Mouse (Mus musculus) midbrain, embryonic 12.5 days (tissue): ENCODE measurements at regions not wholly inside any gene's neighbourhood (a gene's known extent, or its start where the extent isn't known, plus 50 kb on each side); places are given as distances from the start of the nearest gene placed in this dataset.
A peak's percentile ranks its signal among the peaks of the same experiment; 100 is the strongest.

ENCODE experiments used
- ATAC-seq: fragments of 200-750 bp; cut with Nextera tagmentation; 2 replicates; pipeline ENCODE4 v1.8.0; 2017; ENCODE audit warnings: low read depth, moderate TSS enrichment, moderate library complexity; ENCODE audit not compliant: low FRiP score
- H3K27ac ChIP-seq: fragments of 300-500 bp; sonication (generic); replicated peaks from 2 replicates; pipeline ENCODE4 v1.5.1; 2016; ENCODE audit warnings: mild to moderate bottlenecking
- H3K27me3 ChIP-seq: fragments of 300-500 bp; sonication (generic); 2 replicates; pipeline ENCODE4 v1.6.1; 2016; ENCODE audit warnings: mild to moderate bottlenecking
- H3K36me3 ChIP-seq: fragments of 300-500 bp; sonication (generic); 2 replicates; pipeline ENCODE4 v1.6.1; 2016
- H3K4me1 ChIP-seq: fragments of 300-500 bp; sonication (generic); 2 replicates; pipeline ENCODE4 v1.6.1; 2016
- H3K4me2 ChIP-seq: fragments of 300-500 bp; sonication (generic); replicated peaks from 2 replicates; pipeline ENCODE4 v1.6.1; 2016; ENCODE audit warnings: mild to moderate bottlenecking, moderate library complexity
- H3K4me3 ChIP-seq: fragments of 300-500 bp; sonication (generic); 2 replicates; pipeline ENCODE4 v1.5.1; 2016; ENCODE audit warnings: mild to moderate bottlenecking
- H3K9ac ChIP-seq: fragments of 300-500 bp; sonication (generic); replicated peaks from 2 replicates; pipeline ENCODE4 v1.6.1; 2016; ENCODE audit warnings: mild to moderate bottlenecking, moderate library complexity
- H3K9me3 ChIP-seq: fragments of 300-500 bp; sonication (generic); 2 replicates; pipeline ENCODE4 v1.6.1; 2016; ENCODE audit warnings: mild to moderate bottlenecking
- WGBS: fragments of 180-500 bp; shearing (Covaris S2); methylation state at CpG from one replicate; pipeline ENCODE4 v1.1.7; 2016; 5-methylcytosine and 5-hydroxymethylcytosine counted together

DNA sequence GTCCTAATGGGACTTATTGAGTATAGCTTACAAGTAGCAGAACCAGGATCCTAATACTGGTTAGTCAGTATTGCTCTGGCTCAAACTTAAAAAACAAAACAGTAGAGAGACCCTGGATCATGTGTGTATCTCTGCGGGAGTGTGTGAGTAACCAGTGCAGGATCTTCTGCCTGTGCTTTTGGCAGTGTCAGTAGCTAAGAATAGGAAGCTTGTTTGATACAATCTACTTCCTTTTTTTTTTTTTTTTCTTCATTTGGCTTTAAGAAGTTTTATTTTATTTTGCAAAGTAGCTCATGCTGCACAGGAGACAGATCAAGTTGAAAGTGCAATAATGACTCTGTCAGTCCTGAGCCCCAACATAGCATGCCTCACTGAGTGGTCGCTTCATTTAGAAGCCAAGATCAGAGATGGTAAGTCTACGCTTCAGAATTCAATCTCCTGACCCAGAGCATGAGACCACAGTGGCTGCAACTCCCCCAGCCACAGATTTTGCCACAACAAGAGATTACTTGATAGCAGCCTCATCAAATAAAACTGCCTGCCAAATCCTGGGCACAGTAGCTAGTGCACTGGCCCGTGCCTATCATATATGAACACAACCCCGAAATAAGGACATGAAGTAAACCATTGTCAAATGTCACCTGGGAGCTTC lies 306.4 kb upstream of the Pitrm1 start:
- H3K9me3 ChIP-seq: no peaks in the 10 kb centered on the region
- ATAC-seq: no peak
- no peaks in the 10 kb centered on the region for H3K4me1 ChIP-seq
- H3K4me3 ChIP-seq: no peak overlapping the region
- H3K4me2 ChIP-seq: no peak overlapping the region
- H3K36me3 ChIP-seq: no peaks in the 10 kb centered on the region
- no peak overlapping the region for H3K27ac ChIP-seq
- H3K9ac ChIP-seq: no peak overlapping the region
- WGBS: 85% methylated on average over 5 of the region's 5 CpGs
- H3K27me3 ChIP-seq: 0 out of 2 replicates have a peak, but pooled peaks cover 2% of the 10 kb centered on the region

DNA sequence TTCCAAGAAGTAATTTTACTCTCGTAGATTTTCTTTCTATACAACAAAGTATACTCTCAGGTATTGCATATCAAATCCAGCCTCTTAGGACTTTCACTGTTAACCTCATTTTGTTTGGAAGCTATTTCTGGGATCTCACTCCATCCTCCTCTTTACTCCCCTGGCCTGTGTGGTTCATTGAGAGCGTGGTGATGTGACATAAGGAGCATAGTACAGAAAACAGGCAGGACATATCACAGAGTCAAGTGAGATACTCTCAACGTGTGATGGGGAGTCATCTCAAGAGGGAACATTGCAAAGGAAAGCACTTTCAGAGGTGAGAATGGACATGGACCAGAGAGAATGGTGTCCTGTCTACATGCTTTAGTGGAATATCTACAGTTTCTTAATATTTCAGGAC lies 297.8 kb upstream of the Pitrm1 start:
- Histone ChIP-seq H3K9ac (no peak overlapping the region), H3K4me3 (no peak overlapping the region), H3K36me3 (no peaks in the 10 kb centered on the region), H3K27ac (no peak overlapping the region), H3K4me2 (no peak overlapping the region), H3K4me1 (peaks cover 12% of the 10 kb centered on the region), H3K9me3 (no peaks in the 10 kb centered on the region), H3K27me3 (no peaks in the 10 kb centered on the region)
- no peak for ATAC-seq
- 87% methylated on average over 3 of the region's 3 CpGs for WGBS

DNA sequence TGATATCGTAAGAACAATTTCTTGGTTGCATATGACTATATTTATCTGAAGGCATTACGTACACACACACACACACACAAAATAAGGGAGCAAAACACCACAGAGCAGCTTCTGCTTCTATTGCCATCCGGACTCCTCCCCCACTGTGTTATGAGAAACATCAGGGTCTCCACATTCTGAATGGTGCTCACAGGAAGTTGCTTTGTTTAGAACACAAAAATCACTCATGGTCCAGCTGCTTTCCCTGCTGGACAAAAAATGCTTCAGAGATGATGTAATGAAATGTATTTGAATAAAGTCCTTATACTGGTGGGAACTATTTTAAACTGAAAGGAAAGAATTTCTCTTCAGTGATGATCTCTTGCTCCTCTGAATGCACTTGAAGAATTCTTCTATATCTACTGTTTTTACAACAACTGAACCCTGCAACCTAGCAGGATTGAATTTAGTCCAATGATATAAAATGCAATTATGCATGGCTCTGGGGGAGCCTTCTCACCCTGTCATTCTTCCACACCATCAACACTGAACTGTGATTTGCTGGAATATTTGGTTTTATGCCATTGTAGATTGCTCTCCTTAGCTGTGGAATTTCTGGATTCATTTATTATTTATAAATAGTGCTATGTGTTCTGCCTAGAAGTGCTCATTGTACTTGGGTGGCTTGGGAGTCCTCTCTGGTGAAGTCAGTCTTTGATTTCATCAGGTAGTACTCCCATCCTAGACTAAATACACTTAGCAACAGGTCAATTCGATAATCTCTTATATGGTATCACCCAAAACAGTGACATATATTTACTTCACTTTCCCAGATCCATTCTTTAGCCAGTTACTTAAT lies 296.7 kb upstream of the Pitrm1 start:
- H3K27ac ChIP-seq: no peak overlapping the region
- H3K27me3 ChIP-seq: no peaks in the 10 kb centered on the region
- no peak overlapping the region for H3K4me2 ChIP-seq
- no peaks in the 10 kb centered on the region for H3K36me3 ChIP-seq
- ATAC-seq: peak; percentile 73
- WGBS: 68% methylated on average over 4 of the region's 4 CpGs
- no peaks in the 10 kb centered on the region for H3K9me3 ChIP-seq
- no peak overlapping the region for H3K9ac ChIP-seq
- peaks cover 12% of the 10 kb centered on the region for H3K4me1 ChIP-seq
- H3K4me3 ChIP-seq: no peak overlapping the region

DNA sequence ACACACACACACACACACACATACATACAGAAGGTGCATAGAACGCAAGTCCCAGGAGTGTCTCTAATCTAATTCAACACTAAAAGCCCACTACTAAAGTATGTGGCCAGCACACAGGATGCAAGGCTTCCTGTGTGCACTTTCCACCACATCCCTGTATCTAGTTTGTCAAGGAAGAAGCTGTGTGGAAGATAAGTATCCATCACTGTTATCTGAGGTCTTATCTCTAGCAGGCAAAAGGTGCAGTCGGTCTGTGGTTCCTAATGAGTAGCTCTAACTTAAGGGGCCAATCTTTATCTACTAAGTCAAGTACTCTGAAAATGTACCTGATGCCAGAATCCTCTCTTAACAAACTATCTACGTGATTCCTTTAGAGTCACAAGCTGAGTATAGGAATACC lies 295.8 kb upstream of the Pitrm1 start:
- H3K36me3 ChIP-seq: no peaks in the 10 kb centered on the region
- no peak overlapping the region for H3K27ac ChIP-seq
- 85% methylated on average over 3 of the region's 3 CpGs for WGBS
- no peaks in the 10 kb centered on the region for H3K9me3 ChIP-seq
- peaks cover 12% of the 10 kb centered on the region for H3K4me1 ChIP-seq
- no peak overlapping the region for H3K4me2 ChIP-seq
- no peak overlapping the region for H3K9ac ChIP-seq
- ATAC-seq: no peak
- H3K4me3 ChIP-seq: no peak overlapping the region
- no peaks in the 10 kb centered on the region for H3K27me3 ChIP-seq

DNA sequence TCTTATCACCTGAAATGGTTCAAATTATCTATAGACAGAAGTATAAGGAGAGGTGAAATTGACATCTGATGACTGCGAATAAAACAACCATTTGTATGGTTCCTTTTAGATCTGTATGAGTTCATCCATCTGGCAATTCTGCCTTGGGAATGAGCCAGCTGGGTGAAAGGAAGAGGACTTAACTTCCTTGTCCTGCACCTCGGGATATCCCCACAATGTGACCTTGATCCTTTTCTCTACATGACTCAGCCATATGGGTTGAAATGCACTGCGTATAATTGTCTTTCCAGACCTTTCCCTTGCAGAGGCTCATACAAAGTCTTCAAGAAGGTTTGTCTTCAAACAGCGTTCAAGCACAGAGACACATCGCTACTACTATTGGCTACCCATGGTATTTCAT lies 292.6 kb upstream of the Pitrm1 start:
- H3K9ac ChIP-seq: no peak overlapping the region

DNA sequence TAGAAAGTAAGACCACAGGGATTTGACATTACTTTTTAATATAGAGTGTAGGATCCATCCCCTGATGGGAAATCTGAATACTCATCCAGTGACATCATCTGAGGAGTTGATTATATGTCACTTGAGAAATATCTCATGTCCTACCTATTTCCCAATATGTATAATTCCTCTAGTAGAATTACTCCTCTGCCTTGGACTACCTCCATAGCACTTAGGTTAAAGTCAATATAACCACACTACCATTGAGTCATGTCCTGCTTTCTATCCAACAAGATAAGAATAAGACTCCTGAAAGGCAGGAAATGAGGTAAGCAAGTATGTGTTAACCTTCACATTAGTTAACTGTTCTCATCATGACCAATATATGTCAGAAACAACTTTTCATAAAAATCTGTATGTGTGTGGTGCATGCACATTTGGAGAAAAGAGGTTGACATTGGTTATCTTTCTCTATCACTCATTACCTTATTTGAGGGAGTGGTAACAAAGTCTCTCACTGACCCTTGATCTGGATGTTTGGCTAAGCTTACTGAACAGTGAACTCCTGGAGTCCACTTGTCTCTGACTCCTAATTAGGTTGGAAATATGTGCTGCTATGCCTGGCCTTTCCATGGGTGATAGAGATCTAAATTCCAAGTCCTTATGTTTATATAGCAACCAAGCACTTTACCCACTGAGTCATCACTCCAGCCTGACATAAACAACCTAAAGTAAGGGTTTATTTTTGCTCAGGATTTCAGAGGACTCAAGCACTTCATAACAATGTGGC lies 292.0 kb upstream of the Pitrm1 start:
- ATAC-seq: no peak
- H3K27ac ChIP-seq: no peak overlapping the region

More for the DNA sequence above, 292.6 kb upstream of the Pitrm1 start:
- Histone ChIP-seq H3K4me1 (peaks cover 12% of the 10 kb centered on the region), H3K9me3 (no peaks in the 10 kb centered on the region), H3K4me3 (no peak overlapping the region), H3K36me3 (no peaks in the 10 kb centered on the region), H3K27ac (no peak overlapping the region), H3K27me3 (no peaks in the 10 kb centered on the region), H3K4me2 (no peak overlapping the region)
- no peak for ATAC-seq
- 86% methylated on average over 5 of the region's 5 CpGs for WGBS

DNA sequence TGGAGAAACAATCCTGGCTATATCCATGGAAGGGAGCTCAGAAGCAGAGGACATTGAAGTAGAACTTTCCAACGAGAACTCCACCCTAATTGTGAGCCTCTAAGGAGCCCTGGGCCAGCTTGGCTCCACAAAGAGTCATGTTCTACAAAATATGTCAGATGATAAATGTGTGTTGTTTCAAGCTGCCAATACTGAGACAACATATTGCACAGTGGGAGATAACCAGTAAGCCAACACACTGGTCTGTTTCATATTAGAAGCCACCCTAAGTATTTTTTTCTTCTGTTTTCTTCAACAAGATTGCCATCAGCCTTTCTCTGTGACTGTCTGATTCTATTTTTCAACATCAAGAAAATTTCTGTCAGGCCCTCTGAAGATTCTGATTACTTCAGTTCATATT lies 289.5 kb upstream of the Pitrm1 start:
- 81% methylated on average over 1 of the region's 1 CpGs for WGBS
- no peak for ATAC-seq
- no peak overlapping the region for H3K9ac ChIP-seq
- no peaks in the 10 kb centered on the region for H3K27me3 ChIP-seq
- no peak overlapping the region for H3K4me2 ChIP-seq
- H3K36me3 ChIP-seq: no peaks in the 10 kb centered on the region
- H3K27ac ChIP-seq: no peak overlapping the region
- no peaks in the 10 kb centered on the region for H3K4me1 ChIP-seq
- no peak overlapping the region for H3K4me3 ChIP-seq
- H3K9me3 ChIP-seq: no peaks in the 10 kb centered on the region

More for the DNA sequence above, 292.0 kb upstream of the Pitrm1 start:
- Histone ChIP-seq H3K4me2 (no peak overlapping the region), H3K4me3 (no peak overlapping the region), H3K4me1 (peaks cover 8% of the 10 kb centered on the region), H3K27me3 (no peaks in the 10 kb centered on the region), H3K36me3 (no peaks in the 10 kb centered on the region), H3K9ac (no peak overlapping the region), H3K9me3 (no peaks in the 10 kb centered on the region)

DNA sequence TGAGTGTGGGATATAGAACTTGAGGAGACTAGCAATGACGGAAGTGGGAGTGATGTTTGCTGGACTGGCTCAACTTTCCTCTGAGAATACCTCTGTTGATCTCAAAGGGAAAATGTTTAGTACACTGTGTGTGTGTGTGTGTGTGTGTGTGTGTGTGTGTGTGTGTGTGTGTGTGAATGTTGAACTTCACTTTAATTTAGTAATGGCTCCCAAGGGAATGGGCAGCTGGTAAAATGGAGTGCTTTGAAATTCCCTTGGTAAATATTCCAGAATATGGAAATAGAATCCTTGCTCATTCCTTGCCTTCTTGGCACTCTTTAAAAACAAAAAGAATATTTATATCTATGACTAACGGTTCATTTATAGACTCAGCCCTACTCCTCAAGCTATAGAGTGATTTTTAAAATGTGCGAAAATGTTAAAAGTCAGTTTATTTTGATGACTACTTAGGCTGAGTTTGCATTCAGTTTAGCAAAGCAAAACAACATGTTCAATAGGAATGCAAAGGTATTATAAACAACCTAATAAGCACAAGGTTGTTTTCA lies 287.6 kb upstream of the Pitrm1 start:
- H3K9ac ChIP-seq: no peak overlapping the region
- H3K27me3 ChIP-seq: no peaks in the 10 kb centered on the region
- no peaks in the 10 kb centered on the region for H3K36me3 ChIP-seq
- no peak overlapping the region for H3K4me3 ChIP-seq
- 91% methylated on average over 3 of the region's 3 CpGs for WGBS
- H3K4me1 ChIP-seq: no peaks in the 10 kb centered on the region
- H3K4me2 ChIP-seq: no peak overlapping the region
- no peak for ATAC-seq
- no peak overlapping the region for H3K27ac ChIP-seq
- no peaks in the 10 kb centered on the region for H3K9me3 ChIP-seq

DNA sequence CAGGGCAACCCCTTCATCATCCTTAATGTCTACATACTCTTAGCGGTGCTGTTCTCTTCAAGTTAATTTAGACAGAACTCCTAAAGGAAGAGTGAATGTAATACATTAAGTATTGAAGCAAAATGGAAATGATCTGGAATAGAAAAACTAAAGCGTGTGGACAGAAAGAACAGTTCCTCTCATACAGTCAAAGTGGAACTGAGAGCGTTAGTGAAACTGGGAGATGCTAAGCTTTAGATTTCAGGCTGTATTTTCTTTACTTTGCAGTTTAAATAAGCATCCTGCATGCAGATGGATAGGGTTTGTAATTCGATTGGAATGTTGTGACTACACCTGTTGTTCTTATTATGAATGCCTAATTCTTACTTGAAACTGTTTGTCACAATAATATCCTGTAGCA lies 286.5 kb upstream of the Pitrm1 start:
- no peak overlapping the region for H3K4me2 ChIP-seq
- H3K9ac ChIP-seq: no peak overlapping the region
- no peaks in the 10 kb centered on the region for H3K36me3 ChIP-seq
- 85% methylated on average over 4 of the region's 4 CpGs for WGBS
- H3K27me3 ChIP-seq: no peaks in the 10 kb centered on the region
- 0 out of 2 replicates have a peak, but pooled peaks cover 2% of the 10 kb centered on the region for H3K9me3 ChIP-seq
- H3K4me3 ChIP-seq: no peak overlapping the region
- no peaks in the 10 kb centered on the region for H3K4me1 ChIP-seq
- no peak overlapping the region for H3K27ac ChIP-seq
- no peak for ATAC-seq

DNA sequence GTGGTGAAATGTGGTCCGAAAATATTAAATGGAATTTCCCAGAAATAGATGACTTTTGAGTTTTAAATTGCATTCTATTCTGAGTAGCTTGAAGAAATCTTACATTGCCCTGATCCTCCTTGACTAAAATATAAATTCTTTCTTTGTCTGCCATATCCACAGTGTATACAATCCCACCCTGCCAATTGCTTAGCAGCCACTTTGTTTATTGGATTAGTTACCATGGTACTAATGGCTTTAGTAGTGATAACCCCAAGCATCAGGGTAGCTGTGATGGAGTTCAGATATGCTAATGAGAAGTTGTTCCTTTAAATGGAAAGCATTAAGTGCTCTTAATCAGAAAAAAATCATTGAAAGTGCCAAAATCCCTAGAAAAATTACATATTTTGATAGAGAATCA lies 277.4 kb upstream of the Pitrm1 start:
- peak; percentile 70; the same call in 1 of the 2 replicates for ATAC-seq
- H3K9ac ChIP-seq: no peak overlapping the region
- no peaks in the 10 kb centered on the region for H3K36me3 ChIP-seq
- no peaks in the 10 kb centered on the region for H3K27me3 ChIP-seq
- no peak overlapping the region for H3K4me3 ChIP-seq
- H3K9me3 ChIP-seq: 0 out of 2 replicates have a peak, but pooled peaks cover 2% of the 10 kb centered on the region
- H3K27ac ChIP-seq: no peak overlapping the region
- no peaks in the 10 kb centered on the region for H3K4me1 ChIP-seq
- H3K4me2 ChIP-seq: no peak overlapping the region
- 90% methylated on average over 1 of the region's 1 CpGs for WGBS

DNA sequence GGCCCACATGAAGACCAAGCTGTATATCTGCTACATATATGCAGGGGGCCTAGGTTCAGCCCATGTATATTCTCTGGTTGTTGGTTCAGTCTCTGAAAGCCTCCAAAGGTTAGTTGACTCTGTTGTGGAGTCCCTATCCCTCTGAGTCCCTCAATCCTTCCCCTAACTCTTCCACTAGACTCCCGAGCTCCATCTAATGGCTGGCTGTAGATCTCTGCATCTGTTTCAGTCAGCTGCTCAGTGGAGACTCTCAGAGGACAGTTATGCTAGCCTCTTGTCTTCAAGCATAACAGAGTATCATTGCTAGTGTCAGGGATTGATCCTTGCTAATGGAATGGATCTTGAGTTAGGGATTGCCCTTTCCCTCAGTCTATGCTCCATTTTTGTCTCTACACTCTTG lies 275.0 kb upstream of the Pitrm1 start:
- H3K9me3 ChIP-seq: no peaks in the 10 kb centered on the region
- H3K4me2 ChIP-seq: no peak overlapping the region
- no peak for ATAC-seq
- no peak overlapping the region for H3K27ac ChIP-seq
- H3K27me3 ChIP-seq: no peaks in the 10 kb centered on the region
- no peak overlapping the region for H3K9ac ChIP-seq
- no peaks in the 10 kb centered on the region for H3K36me3 ChIP-seq
- H3K4me1 ChIP-seq: no peaks in the 10 kb centered on the region
- H3K4me3 ChIP-seq: no peak overlapping the region
- 74% methylated on average over 1 of the region's 1 CpGs for WGBS

DNA sequence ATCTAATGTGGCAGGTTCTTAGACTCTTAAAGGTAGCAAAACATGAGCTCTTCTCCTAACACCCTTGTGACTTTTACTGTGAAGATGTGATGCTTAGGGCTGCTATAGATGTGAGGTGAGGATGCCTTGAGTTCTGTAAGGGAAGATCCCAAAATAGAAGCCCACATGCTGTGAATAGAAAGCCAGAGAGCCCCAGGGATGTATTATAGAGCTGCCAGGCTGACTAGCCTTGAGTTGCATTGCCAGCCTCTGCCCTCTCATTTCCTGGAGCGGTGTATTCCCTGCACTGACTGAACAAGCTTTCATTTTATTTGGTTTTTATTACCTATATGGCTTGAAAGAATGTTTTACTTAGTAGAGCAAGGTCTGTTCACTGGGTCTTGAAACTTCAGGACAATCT lies 267.9 kb upstream of the Pitrm1 start:
- 91% methylated on average over 1 of the region's 1 CpGs for WGBS
- H3K4me2 ChIP-seq: no peak overlapping the region
- H3K9me3 ChIP-seq: no peaks in the 10 kb centered on the region
- H3K27me3 ChIP-seq: no peaks in the 10 kb centered on the region
- H3K27ac ChIP-seq: no peak overlapping the region
- no peak for ATAC-seq
- no peak overlapping the region for H3K9ac ChIP-seq
- no peaks in the 10 kb centered on the region for H3K4me1 ChIP-seq
- no peaks in the 10 kb centered on the region for H3K36me3 ChIP-seq
- no peak overlapping the region for H3K4me3 ChIP-seq
